Mouse (Mus musculus) layer of hippocampus, postnatal 14 days (tissue): ENCODE results near the gene Cd44. TPM values are rescaled to one million over a fixed set of nuclear protein-coding genes. Genes with fewer than 3 reads are reported as not detected.

ENCODE experiments used
- DNase-seq, 2 experiments: peaks; one replicate each; pipeline ENCODE4 v3.0.0; 2021 to 2022; ENCODE audit warnings: low spot score in 2 of 2, mixed read lengths in 1 of 2
- total RNA-seq, 2 experiments: library from RNA; stranded (reverse); gene quantifications; 2 replicates each; pipeline ENCODE4 v1.2.3; 2021

Gene Cd44
- total RNA-seq, 2 experiments from 2014 or later = 5.4 to 6.3 TPM

DNA sequence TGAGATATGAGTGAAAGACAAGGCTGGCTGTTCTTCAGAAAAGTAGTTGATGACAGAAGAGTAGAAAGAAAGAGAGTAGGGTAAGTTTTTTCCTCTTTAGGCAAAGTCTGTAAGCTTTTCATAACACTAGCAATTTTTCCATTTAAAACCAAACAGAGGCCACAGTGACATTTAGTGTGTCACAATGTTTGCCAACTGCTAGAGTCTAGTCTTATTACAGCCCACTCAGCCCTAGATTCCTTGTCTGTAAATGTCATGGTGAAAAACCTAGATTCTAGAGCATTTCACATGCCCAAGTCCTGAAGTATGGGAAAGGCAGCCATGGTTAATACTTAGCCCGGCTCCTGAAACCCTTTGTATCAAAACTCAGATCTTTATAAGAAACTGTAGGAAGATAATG, 130.2 kb downstream of the Cd44 start:
- no peak for DNase-seq

GRCm38 (mm10) chr2:102768267-102768666, 133.2 kb downstream of the Cd44 start:
- DNase-seq = no peak

- no peak for DNase-seq
Measured at GRCm38 (mm10) chr2:102764602-102765374, 136.7 kb downstream of the Cd44 start.

DNA sequence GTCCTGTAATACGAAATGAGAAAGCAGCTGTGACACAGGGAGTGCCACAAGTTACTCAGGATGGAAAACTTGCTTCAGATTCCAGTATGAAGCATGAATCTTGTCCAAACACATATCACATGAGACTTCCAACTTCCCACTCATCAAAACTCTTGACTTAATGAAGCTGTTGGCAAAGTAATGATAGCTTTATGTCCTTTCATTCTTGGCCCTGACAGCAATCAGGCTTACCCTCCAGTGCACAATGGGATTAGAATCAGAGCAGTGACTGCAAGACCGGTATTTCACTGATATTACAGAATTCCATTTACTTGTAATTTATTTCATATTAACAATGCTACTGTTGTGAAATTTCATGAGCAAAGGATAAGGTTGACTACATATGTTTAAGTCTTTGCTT, 137.5 kb downstream of the Cd44 start:
- no peak for DNase-seq

GRCm38 (mm10) chr2:102763176-102763575, 138.3 kb downstream of the Cd44 start:
- DNase-seq = no peak

Other genes starting within 250 kb of the Cd44 start
- gene Slc1a2, start 243.0 kb downstream of the Cd44 start, total RNA-seq = 1,000 to 10,000 TPM; 2,253 to 2,477 TPM
- 10 to 100 TPM; 68.1 to 69.8 TPM for gene Pdhx, start 171.8 kb upstream of the Cd44 start, total RNA-seq
- gene Apip, start 172.0 kb upstream of the Cd44 start, total RNA-seq = 10 to 100 TPM; 24.1 to 33.6 TPM